Mouse (Mus musculus) lung, embryonic 16.5 days (tissue): ENCODE data around the gene Itgb5. TPM values are rescaled to one million over a fixed set of nuclear protein-coding genes. Genes with fewer than 3 reads are reported as not detected.

ENCODE experiments used
- ATAC-seq: fragments of 200-750 bp; cut with Nextera tagmentation; 2 replicates; pipeline ENCODE4 v1.8.0; 2017; ENCODE audit warnings: low read depth, mild to moderate bottlenecking, moderate library complexity
- H3K27ac ChIP-seq: fragments of 300-500 bp; sonication (generic); 2 replicates; pipeline ENCODE4 v1.5.1; 2014; ENCODE audit warnings: mild to moderate bottlenecking, control low read depth, low read length
- H3K27me3 ChIP-seq: fragments of 300-500 bp; sonication (generic); 2 replicates; pipeline ENCODE4 v1.6.1; 2014; ENCODE audit warnings: low read depth, low read length, mixed read lengths; ENCODE audit not compliant: control insufficient read depth, insufficient read depth
- H3K36me3 ChIP-seq: fragments of 300-500 bp; sonication (generic); 2 replicates; pipeline ENCODE4 v1.6.1; 2014; ENCODE audit warnings: low read length; ENCODE audit not compliant: control insufficient read depth, insufficient read depth
- H3K4me1 ChIP-seq: fragments of 300-500 bp; sonication (generic); replicated peaks from 2 replicates; pipeline ENCODE4 v1.6.1; 2014; ENCODE audit warnings: low read length, mixed read lengths; ENCODE audit not compliant: control insufficient read depth, insufficient read depth
- H3K4me2 ChIP-seq: fragments of 300-500 bp; sonication (generic); 2 replicates; pipeline ENCODE4 v1.6.1; 2014; ENCODE audit warnings: low read depth, low read length, control low read depth
- H3K4me3 ChIP-seq: fragments of 300-500 bp; sonication (generic); 2 replicates; pipeline ENCODE4 v1.5.1; 2014; ENCODE audit warnings: mild to moderate bottlenecking, low read length, control low read depth
- H3K9ac ChIP-seq: fragments of 300-500 bp; sonication (generic); 2 replicates; pipeline ENCODE4 v1.6.1; 2014; ENCODE audit warnings: low read length, control low read depth
- H3K9me3 ChIP-seq: fragments of 300-500 bp; sonication (generic); 2 replicates; pipeline ENCODE4 v1.6.1; 2016; ENCODE audit warnings: low read length; ENCODE audit not compliant: control insufficient read depth
- WGBS: fragments of 180-500 bp; shearing (Covaris S2); extraction: QIAGEN DNeasy Blood & Tissue Kit; methylation state at CpG from one replicate; pipeline ENCODE4 v1.1.7; 2014; 5-methylcytosine and 5-hydroxymethylcytosine counted together
- polyA plus RNA-seq: library from polyadenylated mRNA; unstranded; fragments of >200 nt; fragmentation: Nextera tagmentation; extraction: Ambion mirVana; gene quantifications from 2 replicates; pipeline ENCODE4 v1.2.1, GENCODE M21; 2015

Itgb5 gene
- polyA plus RNA-seq, 1 experiment from 2014 or later: 10.9 TPM

DNA sequence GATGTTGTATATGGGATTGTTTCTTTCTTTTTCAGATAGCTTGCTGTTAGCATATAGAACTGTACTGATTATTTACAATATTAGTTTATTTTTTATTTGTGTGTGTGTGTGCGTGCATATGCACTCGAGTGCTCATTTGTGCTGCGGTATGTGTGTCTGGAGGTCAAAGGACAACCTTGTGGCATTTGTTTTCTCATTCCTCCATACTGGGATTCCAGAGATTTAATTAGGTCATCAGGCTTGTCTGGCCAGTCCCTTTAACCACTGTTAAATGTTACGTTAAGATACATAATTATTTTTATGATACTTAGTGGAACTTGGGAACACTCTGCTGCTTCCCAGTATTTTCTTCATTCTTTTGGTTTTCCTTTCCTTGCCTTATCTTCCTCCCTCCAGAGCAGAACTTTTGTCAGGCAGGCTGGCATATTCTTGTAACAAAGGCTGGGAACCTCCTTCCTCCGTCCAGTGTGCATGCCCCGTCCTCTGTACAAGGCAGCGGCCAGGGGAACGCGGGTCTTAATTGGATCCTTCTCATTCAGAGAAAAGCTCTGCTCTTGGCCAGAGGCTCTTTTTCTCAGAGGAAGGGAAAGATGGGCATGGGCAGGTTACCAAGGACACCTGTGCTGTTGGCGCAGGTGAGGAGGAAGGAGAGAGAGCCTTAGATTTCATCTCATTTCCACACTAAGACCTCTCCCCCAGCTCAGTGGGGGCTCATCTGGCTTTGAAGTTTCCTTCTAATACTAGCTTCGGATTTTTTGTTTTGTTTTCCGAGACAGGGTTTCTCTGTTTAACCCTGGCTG lies 12.8 kb downstream of the Itgb5 start:
- Histone ChIP-seq H3K9me3 (no peaks in the 10 kb centered on the region), H3K9ac (no peak overlapping the region), H3K27me3 (no peaks in the 10 kb centered on the region), H3K27ac (no peak overlapping the region), H3K36me3 (peaks cover 4% of the 10 kb centered on the region; the same call in 1 of the 2 replicates), H3K4me2 (no peak overlapping the region), H3K4me3 (no peak overlapping the region), H3K4me1 (no peaks in the 10 kb centered on the region; the same call in 1 of the 2 replicates)
- 80% methylated on average over 12 of the region's 12 CpGs for WGBS
- ATAC-seq: no peak

DNA sequence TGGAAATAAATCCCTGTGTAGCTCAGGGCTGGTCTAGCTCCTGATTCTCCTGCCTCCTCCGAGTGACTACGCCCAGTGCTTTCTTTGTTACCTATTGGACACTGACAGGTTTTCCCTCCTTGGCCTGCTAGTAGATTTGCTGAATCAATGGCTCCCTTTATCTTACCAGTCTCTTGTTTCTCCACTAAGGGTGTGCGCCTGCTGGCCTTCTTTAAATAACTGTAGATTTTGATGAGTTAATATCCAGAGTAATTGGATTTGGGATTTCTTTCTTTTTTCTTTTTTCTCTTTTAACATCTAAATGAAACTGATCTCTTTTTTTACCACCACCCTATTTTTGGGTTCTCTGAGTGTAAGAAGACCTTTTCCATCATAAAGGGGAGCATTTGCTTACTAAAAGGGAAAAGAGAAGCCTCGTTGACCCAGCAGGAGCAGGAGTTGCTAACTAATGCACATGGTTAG lies 14.7 kb downstream of the Itgb5 start:
- no peak overlapping the region for H3K27ac ChIP-seq
- H3K4me1 ChIP-seq: no peaks in the 10 kb centered on the region; the same call in 1 of the 2 replicates
- no peak for ATAC-seq
- H3K27me3 ChIP-seq: no peaks in the 10 kb centered on the region
- H3K9ac ChIP-seq: no peak overlapping the region
- H3K36me3 ChIP-seq: peaks cover 4% of the 10 kb centered on the region; the same call in 1 of the 2 replicates
- no peaks in the 10 kb centered on the region for H3K9me3 ChIP-seq
- H3K4me3 ChIP-seq: no peak overlapping the region
- 64% methylated on average over 4 of the region's 4 CpGs for WGBS
- H3K4me2 ChIP-seq: no peak overlapping the region

DNA sequence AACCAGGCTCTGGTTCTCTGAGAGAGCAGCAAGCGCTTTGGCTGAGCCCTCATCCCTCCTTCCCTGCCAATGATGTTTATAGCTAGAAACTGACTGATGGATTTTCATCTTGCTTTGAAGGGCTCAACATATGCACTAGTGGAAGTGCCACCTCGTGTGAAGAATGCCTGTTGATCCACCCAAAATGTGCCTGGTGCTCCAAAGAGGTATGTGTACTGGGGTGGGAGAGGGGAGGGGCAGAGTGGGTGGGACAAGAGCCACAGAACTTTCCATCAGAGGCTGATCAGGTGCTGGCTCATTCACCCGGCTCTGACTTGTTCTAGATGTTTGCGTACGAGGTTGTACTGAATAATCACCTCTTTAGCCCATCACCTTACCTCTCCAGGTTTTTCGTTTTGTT lies 15.4 kb downstream of the Itgb5 start:
- ATAC-seq: no peak
- whole genome bisulfite sequencing: 78% methylated on average over 6 of the region's 6 CpGs

DNA sequence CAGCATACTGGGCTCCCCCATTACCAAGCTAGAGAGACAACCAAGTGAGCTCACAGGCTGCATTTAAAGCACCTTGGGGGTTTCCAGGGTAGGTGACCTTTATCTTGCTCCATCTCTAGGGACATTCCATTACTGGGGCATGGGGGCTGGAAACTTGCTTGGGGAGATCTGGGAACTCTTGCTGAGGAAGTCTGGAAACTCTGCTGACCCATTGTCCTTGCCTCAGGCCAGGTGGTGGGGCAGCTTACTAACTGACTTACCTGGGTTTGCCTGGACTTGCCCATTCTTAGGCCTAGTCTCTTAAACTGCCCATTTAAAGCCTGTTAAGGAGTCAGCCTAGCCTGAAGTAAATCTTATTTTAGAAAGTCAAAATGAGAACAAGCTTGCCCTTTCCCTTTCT lies 23.8 kb downstream of the Itgb5 start:
- H3K36me3 ChIP-seq: peaks cover 2% of the 10 kb centered on the region; the same call in 1 of the 2 replicates
- no peaks in the 10 kb centered on the region for H3K9me3 ChIP-seq
- ATAC-seq: no peak
- H3K4me2 ChIP-seq: no peak overlapping the region
- H3K4me3 ChIP-seq: no peak overlapping the region
- H3K27me3 ChIP-seq: no peaks in the 10 kb centered on the region
- H3K27ac ChIP-seq: no peak overlapping the region
- no peaks in the 10 kb centered on the region for H3K4me1 ChIP-seq
- no peak overlapping the region for H3K9ac ChIP-seq

More for the DNA sequence above, 15.4 kb downstream of the Itgb5 start:
- no peak overlapping the region for H3K9ac ChIP-seq
- no peak overlapping the region for H3K4me2 ChIP-seq
- H3K27ac ChIP-seq: no peak overlapping the region
- H3K9me3 ChIP-seq: no peaks in the 10 kb centered on the region
- no peaks in the 10 kb centered on the region; the same call in 1 of the 2 replicates for H3K4me1 ChIP-seq
- H3K27me3 ChIP-seq: no peaks in the 10 kb centered on the region
- no peak overlapping the region for H3K4me3 ChIP-seq
- H3K36me3 ChIP-seq: peaks cover 4% of the 10 kb centered on the region; the same call in 1 of the 2 replicates

DNA sequence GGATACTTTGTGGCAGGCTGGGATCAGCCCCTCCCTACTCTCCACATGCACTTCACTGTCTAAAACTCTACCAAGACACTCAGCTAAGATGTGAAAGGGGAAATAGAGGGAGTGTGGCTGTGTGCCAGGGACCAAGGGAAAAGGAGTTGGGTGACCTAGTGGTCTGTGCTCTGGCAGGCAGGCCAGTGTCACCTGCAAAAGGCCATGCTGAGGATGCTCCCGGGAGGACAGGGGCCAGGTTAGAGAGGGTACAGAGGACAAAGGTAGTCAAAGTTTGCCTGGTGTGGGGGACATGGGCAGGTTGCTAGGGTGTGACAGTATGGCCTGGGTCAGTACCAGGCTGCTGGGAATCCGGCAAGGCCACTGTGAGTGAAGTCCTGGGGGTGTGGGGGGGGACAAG lies 29.3 kb downstream of the Itgb5 start:
- Histone ChIP-seq H3K4me3 (no peak overlapping the region), H3K27ac (no peak overlapping the region), H3K27me3 (no peaks in the 10 kb centered on the region), H3K4me2 (no peak overlapping the region), H3K9me3 (no peaks in the 10 kb centered on the region), H3K4me1 (peaks cover 6% of the 10 kb centered on the region; the same call in 1 of the 2 replicates), H3K9ac (no peak overlapping the region), H3K36me3 (no peaks in the 10 kb centered on the region)
- ATAC-seq: peak; percentile 44; the same call in 1 of the 2 replicates
- 71% methylated on average over 2 of the region's 2 CpGs for WGBS

DNA sequence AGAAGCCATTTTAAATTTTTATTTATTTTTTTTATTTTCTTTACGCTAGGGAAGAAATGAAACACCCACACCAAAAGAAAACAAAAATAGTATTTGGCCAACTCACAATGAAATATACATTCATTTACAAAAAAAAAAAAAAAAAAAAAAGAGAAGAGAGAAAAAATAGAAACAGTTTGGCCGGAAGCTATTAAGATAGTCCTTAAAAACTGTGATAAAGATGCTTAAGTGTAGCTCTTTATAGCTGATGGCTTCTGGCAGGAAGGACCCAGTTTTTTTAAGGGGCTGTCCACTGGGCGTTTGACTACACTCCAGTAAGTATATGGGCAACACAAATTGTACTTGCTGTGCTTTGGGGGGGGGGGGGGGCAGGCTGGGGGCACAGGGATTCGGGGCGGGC lies 29.9 kb downstream of the Itgb5 start:
- Histone ChIP-seq H3K4me1 (peaks cover 6% of the 10 kb centered on the region; the same call in 1 of the 2 replicates), H3K4me3 (no peak overlapping the region), H3K27me3 (no peaks in the 10 kb centered on the region), H3K27ac (no peak overlapping the region), H3K9ac (no peak overlapping the region), H3K36me3 (no peaks in the 10 kb centered on the region), H3K4me2 (no peak overlapping the region), H3K9me3 (no peaks in the 10 kb centered on the region)
- 53% methylated on average over 5 of the region's 5 CpGs for WGBS
- no peak for ATAC-seq

DNA sequence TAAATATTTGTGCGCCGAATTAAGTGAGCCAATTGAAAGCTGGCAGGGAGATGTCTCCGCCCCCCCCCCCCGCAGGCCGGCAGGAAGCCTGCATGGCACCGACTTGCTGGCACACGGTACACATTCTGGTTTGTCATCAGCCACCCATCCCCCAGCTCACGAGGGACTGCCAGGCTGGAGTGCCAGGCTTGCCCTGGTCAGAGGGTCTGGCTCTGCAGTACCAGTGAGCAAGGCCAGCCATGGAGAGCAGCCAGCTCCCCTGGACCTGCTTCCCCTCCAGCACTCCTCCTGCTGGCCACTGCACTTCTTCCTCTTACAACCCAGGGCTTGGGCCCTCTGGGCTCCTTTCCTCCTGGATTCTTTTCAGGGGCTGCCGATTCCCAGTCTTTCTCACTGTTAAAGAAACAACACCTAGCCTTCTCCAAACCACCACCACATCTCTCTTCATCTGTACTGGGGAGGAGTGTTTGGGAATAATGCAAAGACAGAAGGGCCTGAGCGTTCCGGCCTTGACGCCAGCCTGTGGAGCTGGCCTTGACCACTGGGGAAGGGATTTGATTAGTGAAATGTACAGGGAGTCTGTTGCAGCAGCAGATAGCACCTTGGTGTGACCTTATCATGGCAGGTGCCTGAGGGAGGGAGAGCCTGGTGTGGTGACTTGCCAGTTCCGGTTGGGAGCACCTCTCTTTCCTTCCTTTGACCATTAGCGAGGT lies 30.7 kb downstream of the Itgb5 start:
- ATAC-seq: peak; percentile 62

DNA sequence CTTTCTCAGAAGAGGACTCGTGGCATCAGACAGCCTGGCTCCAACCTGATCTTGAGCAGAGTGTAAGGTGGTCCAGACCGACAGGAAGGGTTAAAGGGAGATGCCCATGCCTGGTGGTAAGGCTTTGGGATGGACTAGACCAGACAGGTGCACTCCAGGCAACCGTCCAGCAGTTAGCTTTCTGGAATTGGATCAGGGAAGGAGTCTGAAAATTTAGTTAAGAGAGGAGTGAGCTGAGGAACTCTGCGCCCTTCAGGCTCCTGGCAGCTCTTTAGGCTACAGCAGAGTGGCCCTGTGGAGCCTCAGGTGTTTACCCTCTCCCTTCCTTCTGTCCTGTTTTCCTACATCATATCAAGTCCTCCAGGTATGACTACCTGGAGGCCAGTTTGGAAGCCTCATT lies 32.9 kb downstream of the Itgb5 start:
- Histone ChIP-seq H3K36me3 (peaks cover 2% of the 10 kb centered on the region; the same call in 1 of the 2 replicates), H3K9me3 (no peaks in the 10 kb centered on the region), H3K4me2 (no peak overlapping the region), H3K9ac (no peak overlapping the region), H3K27ac (no peak overlapping the region), H3K4me3 (no peak overlapping the region), H3K4me1 (peaks cover 6% of the 10 kb centered on the region; the same call in 1 of the 2 replicates), H3K27me3 (no peaks in the 10 kb centered on the region)
- no peak for ATAC-seq
- WGBS: 83% methylated on average over 4 of the region's 4 CpGs

More for the DNA sequence above, 30.7 kb downstream of the Itgb5 start:
- H3K9me3 ChIP-seq: no peaks in the 10 kb centered on the region
- H3K27ac ChIP-seq: no peak overlapping the region
- H3K4me3 ChIP-seq: no peak overlapping the region
- no peaks in the 10 kb centered on the region for H3K27me3 ChIP-seq
- H3K9ac ChIP-seq: no peak overlapping the region
- no peaks in the 10 kb centered on the region for H3K36me3 ChIP-seq
- no peak overlapping the region for H3K4me2 ChIP-seq
- 50% methylated on average over 14 of the region's 14 CpGs for WGBS
- H3K4me1 ChIP-seq: peaks cover 6% of the 10 kb centered on the region; the same call in 1 of the 2 replicates

DNA sequence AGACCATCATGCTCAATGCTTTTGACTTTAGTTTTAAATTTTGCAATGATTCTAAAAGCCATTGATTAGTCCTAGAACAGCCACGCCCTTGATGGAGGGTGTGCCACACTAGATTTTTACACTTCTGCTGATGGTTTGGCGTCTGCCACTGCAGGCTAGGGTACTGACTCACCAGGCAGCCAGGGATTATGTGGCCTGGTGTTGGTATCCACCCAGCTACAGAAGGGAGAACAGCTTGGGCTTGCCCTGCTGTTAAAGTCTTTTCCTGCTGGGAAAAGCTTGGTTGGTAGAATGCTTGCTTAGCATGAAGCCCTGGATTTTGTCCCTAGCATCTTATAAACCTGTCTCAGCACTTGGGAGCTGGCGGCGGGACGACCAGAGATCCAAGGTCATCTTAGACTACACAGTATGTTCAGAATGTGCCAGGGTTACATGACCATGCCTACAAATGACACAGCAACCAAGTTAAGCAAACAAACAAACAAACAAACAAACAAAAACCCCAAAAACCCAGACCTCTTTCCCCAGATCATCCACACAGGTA lies 33.8 kb downstream of the Itgb5 start:
- peaks cover 6% of the 10 kb centered on the region; the same call in 1 of the 2 replicates for H3K4me1 ChIP-seq

More for the DNA sequence above, 33.8 kb downstream of the Itgb5 start:
- Histone ChIP-seq H3K36me3 (peaks cover 2% of the 10 kb centered on the region; the same call in 1 of the 2 replicates), H3K9me3 (no peaks in the 10 kb centered on the region), H3K9ac (no peak overlapping the region), H3K4me2 (no peak overlapping the region), H3K27me3 (no peaks in the 10 kb centered on the region), H3K27ac (no peak overlapping the region), H3K4me3 (no peak overlapping the region)
- ATAC-seq: no peak
- 82% methylated on average over 5 of the region's 5 CpGs for WGBS
